Comparison of ENCODE assay signal across 27 mouse cellular contexts in genomic region chr10:121550334-121550733, GRCm38 (mm10).
"Had no signal": no experiment of that assay in that cellular context is flagged by ENCODE, and none has a peak within 500 bp of the region (broad histone marks: within the 10 kb centered on the region; RNA-seq: fewer than 3 reads in every experiment).

No protein-coding gene starts in this region.

- H3K27me3 ChIP-seq: heart, embryonic 13.5 days; heart, embryonic 15.5 days; hindbrain, embryonic 13.5 days; hindbrain, embryonic 15.5 days; kidney, embryonic 15.5 days; limb, embryonic 13.5 days; limb, embryonic 15.5 days; liver, embryonic 13.5 days; liver, embryonic 15.5 days had no signal

- H3K4me1 ChIP-seq: hindbrain, embryonic 13.5 days; hindbrain, embryonic 15.5 days; kidney, embryonic 15.5 days; limb, embryonic 13.5 days; limb, embryonic 15.5 days; liver, embryonic 13.5 days; liver, embryonic 15.5 days had no signal

- ATAC-seq: hindbrain, postnatal 0 days; intestine, embryonic 16.5 days had no signal

- H3K9me3 ChIP-seq: heart, embryonic 13.5 days; heart, embryonic 15.5 days; hindbrain, embryonic 13.5 days; hindbrain, embryonic 15.5 days; kidney, embryonic 15.5 days; limb, embryonic 13.5 days; limb, embryonic 15.5 days; liver, embryonic 13.5 days; liver, embryonic 15.5 days had no signal

- H3K4me2 ChIP-seq: heart, embryonic 11.5 days; heart, embryonic 13.5 days; heart, embryonic 15.5 days; hindbrain, embryonic 13.5 days; hindbrain, embryonic 15.5 days; kidney, embryonic 15.5 days; limb, embryonic 13.5 days; limb, embryonic 15.5 days; liver, embryonic 13.5 days; liver, embryonic 15.5 days had no signal

- H3K4me3 ChIP-seq: heart, adult 2 months; heart, embryonic 13.5 days; heart, embryonic 15.5 days; hindbrain, embryonic 13.5 days; hindbrain, embryonic 15.5 days; kidney, embryonic 15.5 days; limb, embryonic 13.5 days; limb, embryonic 15.5 days; liver, embryonic 13.5 days; liver, embryonic 15.5 days had no signal

- H3K27ac ChIP-seq: heart, adult 2 months; heart, embryonic 13.5 days; heart, embryonic 15.5 days; hindbrain, embryonic 13.5 days; hindbrain, embryonic 15.5 days; hindbrain, postnatal 0 days; kidney, embryonic 15.5 days; kidney, postnatal 0 days; limb, embryonic 13.5 days; limb, embryonic 15.5 days; liver, embryonic 13.5 days; liver, embryonic 15.5 days had no signal

- H3K9ac ChIP-seq: heart, embryonic 13.5 days; heart, embryonic 15.5 days; hindbrain, embryonic 13.5 days; hindbrain, embryonic 15.5 days; kidney, embryonic 15.5 days; limb, embryonic 13.5 days; limb, embryonic 15.5 days; liver, embryonic 13.5 days; liver, embryonic 15.5 days had no signal

- DNase-seq: gastrocnemius, postnatal 14 days; gastrocnemius, postnatal 36 days; heart, adult 11 months; heart, adult 2 months; heart, postnatal 14 days; heart, postnatal 36 days; kidney, adult 11 months; kidney, adult 2 months; kidney, adult 9 months; kidney, postnatal 14 days; kidney, postnatal 36 days; layer of hippocampus, adult 9-11 months; layer of hippocampus, postnatal 36 days; left cerebral cortex, postnatal 4 days; liver, embryonic 13.5 days had no signal
